Mouse (Mus musculus) bone marrow, adult 2 months (tissue): ENCODE results near the gene Cpne5. TPM values are rescaled to one million over a fixed set of nuclear protein-coding genes. Genes with fewer than 3 reads are reported as not detected.

ENCODE experiments used
- H3K27ac ChIP-seq: fragments of 200-500 bp; 2 replicates; pipeline ENCODE4 v1.5.1; 2012; ENCODE audit warnings: low read depth, mild to moderate bottlenecking, control low read depth, inconsistent platforms, low read length; ENCODE audit not compliant: control insufficient read depth, poor library complexity, insufficient read depth
- H3K4me1 ChIP-seq: fragments of 200-500 bp; 2 replicates; pipeline ENCODE4 v1.6.1; 2011; ENCODE audit warnings: low read length; ENCODE audit not compliant: control insufficient read depth, insufficient read depth
- H3K4me3 ChIP-seq: fragments of 200-500 bp; replicated peaks from 2 replicates; pipeline ENCODE3; 2011; ENCODE audit warnings: mild to moderate bottlenecking, low read depth, low read length, control low read depth; ENCODE audit not compliant: control insufficient read depth
- CTCF ChIP-seq: fragments of 200-500 bp; IDR thresholded peaks from 2 replicates; pipeline ENCODE4 v1.5.1; 2011; ENCODE audit warnings: low read length, control low read depth; ENCODE audit not compliant: control insufficient read depth, insufficient read depth
- POLR2A ChIP-seq: fragments of 200-500 bp; IDR thresholded peaks from 2 replicates; pipeline ENCODE4 v1.6.1; 2011; ENCODE audit warnings: low read depth, mild to moderate bottlenecking, control low read depth, low read length, borderline replicate concordance; ENCODE audit not compliant: control insufficient read depth
- WGBS: fragments of 180-500 bp; shearing (Covaris S2); methylation state at CpG from one replicate; pipeline ENCODE4 v1.1.7; 2018; 5-methylcytosine and 5-hydroxymethylcytosine counted together
- polyA plus RNA-seq: library from polyadenylated mRNA; stranded (reverse); fragments of >200 nt; gene quantifications from 2 replicates; pipeline ENCODE4 v1.2.4, GENCODE M21; 2011; ENCODE audit warnings: low replicate concordance; ENCODE audit not compliant: missing spikeins, insufficient read depth, insufficient read length

Gene Cpne5
- polyA plus RNA-seq, 1 experiment: 0.50 TPM

DNA sequence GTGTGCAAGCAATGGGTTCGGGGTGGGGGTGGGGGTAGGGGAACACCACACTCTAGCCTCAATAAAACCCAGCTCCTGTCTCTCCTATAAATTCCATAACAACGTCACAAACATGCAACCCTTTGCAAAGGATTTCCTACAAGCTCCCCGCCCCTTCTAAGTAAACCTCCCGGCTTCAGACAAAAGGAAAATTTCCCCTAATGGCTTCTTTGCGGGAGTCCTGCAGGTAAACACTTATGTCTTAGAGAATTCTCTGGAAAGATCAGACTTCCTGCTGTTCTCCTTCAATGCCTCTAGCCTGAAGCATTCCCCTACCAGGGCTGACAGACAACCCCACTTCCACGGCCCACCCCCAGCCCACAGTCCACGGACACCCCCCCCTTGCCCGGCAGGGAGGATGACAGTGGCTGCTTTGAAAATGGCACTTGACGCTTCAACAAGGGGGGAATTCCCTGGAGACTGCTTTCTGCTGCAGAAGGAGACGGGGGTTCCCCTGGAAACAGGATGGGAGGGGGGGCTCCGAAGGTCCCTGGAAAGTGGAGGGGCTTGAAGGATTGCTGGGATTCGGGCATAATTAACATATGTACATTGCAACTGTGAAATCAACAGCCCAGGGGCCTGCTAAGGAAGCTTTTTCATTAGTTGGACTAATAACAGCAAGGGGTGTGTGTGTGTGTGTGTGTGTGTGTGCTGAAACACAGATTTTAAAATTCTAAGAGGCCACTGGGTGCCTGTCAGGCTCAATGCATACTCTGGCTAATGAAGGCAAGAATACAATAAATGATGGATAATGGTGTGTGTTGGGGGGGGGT, 24.4 kb downstream of the Cpne5 start:
- 55% methylated on average over 12 of the region's 12 CpGs for WGBS
- peaks cover 1% of the 10 kb centered on the region; the same call in 1 of the 2 replicates for H3K4me1 ChIP-seq
- no peak overlapping the region for H3K27ac ChIP-seq
- H3K4me3 ChIP-seq: no peak overlapping the region
- TF ChIP-seq CTCF (no peak), POLR2A (no peak)

- peaks cover 1% of the 10 kb centered on the region; the same call in 1 of the 2 replicates for H3K4me1 ChIP-seq
- 64% methylated on average over 7 of the region's 7 CpGs for WGBS
- H3K27ac ChIP-seq: no peak overlapping the region
- no peak for TF ChIP-seq CTCF
- TF ChIP-seq POLR2A: no peak
- H3K4me3 ChIP-seq: no peak overlapping the region
Measured at GRCm38 (mm10) chr17:29211836-29212235, 26.1 kb downstream of the Cpne5 start.

DNA sequence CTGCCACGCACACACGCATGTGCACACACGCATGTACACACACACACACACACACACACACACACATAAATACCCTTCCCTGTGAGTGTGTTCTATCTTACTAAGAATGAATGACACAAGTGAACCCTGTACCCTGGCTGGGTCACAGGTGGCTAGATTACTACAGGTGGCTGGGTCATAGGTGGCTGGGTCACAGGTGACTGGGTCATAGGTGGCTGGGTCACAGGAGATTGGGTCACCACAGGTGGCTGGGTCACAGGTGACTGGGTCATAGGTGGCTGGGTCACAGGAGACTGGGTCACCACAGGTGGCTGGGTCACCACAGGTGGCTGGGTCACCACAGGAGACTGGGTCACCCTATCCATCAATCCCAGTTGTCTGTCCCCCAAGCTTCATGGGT, 27.9 kb downstream of the Cpne5 start:
- H3K27ac ChIP-seq: no peak overlapping the region
- H3K4me3 ChIP-seq: no peak overlapping the region
- peaks cover 1% of the 10 kb centered on the region; the same call in 1 of the 2 replicates for H3K4me1 ChIP-seq
- no peak for TF ChIP-seq POLR2A
- TF ChIP-seq CTCF: no peak
- 89% methylated on average over 3 of the region's 3 CpGs for WGBS

DNA sequence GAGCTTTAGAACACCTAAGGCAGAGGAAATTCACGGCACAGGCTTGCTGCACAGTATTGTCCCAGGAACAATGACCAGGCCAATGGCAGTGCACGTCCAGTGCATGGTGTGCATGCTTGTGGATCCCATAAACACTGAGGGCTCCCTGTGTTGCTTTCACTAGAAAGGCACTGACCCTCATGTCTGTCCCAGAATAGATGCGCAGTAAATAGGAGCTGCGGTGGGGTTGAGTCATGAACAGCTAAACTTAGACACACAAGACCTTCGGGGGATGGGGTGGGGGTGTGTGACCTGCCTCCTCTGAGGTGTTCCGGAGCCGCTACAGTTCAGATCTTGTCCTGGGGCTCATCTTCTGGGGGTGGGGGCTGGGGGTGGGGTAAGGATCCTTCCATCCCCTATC, 31.9 kb downstream of the Cpne5 start:
- Histone ChIP-seq H3K27ac (no peak overlapping the region), H3K4me3 (no peak overlapping the region), H3K4me1 (peaks cover 1% of the 10 kb centered on the region; the same call in 1 of the 2 replicates)
- 87% methylated on average over 7 of the region's 7 CpGs for WGBS
- no peak for TF ChIP-seq POLR2A
- no peak for TF ChIP-seq CTCF

- Histone ChIP-seq H3K4me3 (no peak overlapping the region), H3K4me1 (no peaks in the 10 kb centered on the region), H3K27ac (no peak overlapping the region)
- 79% methylated on average over 6 of the region's 6 CpGs for WGBS
- TF ChIP-seq POLR2A (no peak), CTCF (no peak)
Measured at GRCm38 (mm10) chr17:29202604-29203003, 35.4 kb downstream of the Cpne5 start.

- Histone ChIP-seq H3K27ac (no peak overlapping the region), H3K4me1 (no peaks in the 10 kb centered on the region), H3K4me3 (no peak overlapping the region)
- TF ChIP-seq CTCF (no peak), POLR2A (no peak)
- WGBS: 86% methylated on average over 6 of the region's 7 CpGs
Measured at GRCm38 (mm10) chr17:29199821-29200220, 38.1 kb downstream of the Cpne5 start.

- Histone ChIP-seq H3K4me3 (no peak overlapping the region), H3K27ac (no peak overlapping the region), H3K4me1 (no peaks in the 10 kb centered on the region)
- WGBS: 47% methylated on average over 9 of the region's 9 CpGs
- no peak for TF ChIP-seq POLR2A
- TF ChIP-seq CTCF: no peak
Measured at GRCm38 (mm10) chr17:29199151-29199800, 38.7 kb downstream of the Cpne5 start.

GRCm38 (mm10) chr17:29195579-29195978, 42.4 kb downstream of the Cpne5 start:
- 76% methylated on average over 4 of the region's 4 CpGs for WGBS
- H3K27ac ChIP-seq: no peak overlapping the region
- TF ChIP-seq POLR2A (no peak), CTCF (no peak)
- no peaks in the 10 kb centered on the region; the same call in 1 of the 2 replicates for H3K4me1 ChIP-seq
- no peak overlapping the region for H3K4me3 ChIP-seq
